ENCODE assay signal across 14 mouse cellular contexts in genomic region chr13:53274771-53275170, GRCm38 (mm10). TPM values are rescaled to one million over a fixed set of nuclear protein-coding genes. Genes with fewer than 3 reads are reported as not detected.
DNase-seq lines count a peak whose midpoint lies in the region; ATAC-seq and TF ChIP-seq lines count a peak whose summit lies in the region.
"Had no signal": no experiment of that assay in that cellular context is flagged by ENCODE, and none has a peak within 500 bp of the region (broad histone marks: within the 10 kb centered on the region; RNA-seq: fewer than 3 reads in every experiment).

No protein-coding gene starts in this region.

- TF ChIP-seq CTCF in lung, postnatal 0 days (IDR thresholded peaks at IDR 0.05): no peak

- DNase-seq in heart, postnatal 14 days: no peak
- DNase-seq in lung, postnatal 0 days (ENCODE audit: low spot score): peak; percentile 71
- no peak for DNase-seq in ovary, adult 18-20 months (ENCODE audit: low spot score)
- no peak for DNase-seq in kidney, adult 8-10 months
- DNase-seq: adrenal gland, postnatal 14 days; cerebellum, adult 11-12 months; kidney, postnatal 10 days; liver; liver, postnatal 0 days had no signal

- 0 out of 2 replicates have a peak overlapping the region, but pooled peaks have one; percentile 47 for H3K27ac ChIP-seq in heart, embryonic 12.5 days (ENCODE audit: poor library complexity, severe bottlenecking)
- H3K27ac ChIP-seq in embryonic facial prominence, embryonic 15.5 days (replicated peaks): peak overlapping the region; percentile 30; the same call in 1 of the 2 replicates
- H3K27ac ChIP-seq in heart, embryonic 16.5 days (ENCODE audit: low read length): peak overlapping the region; percentile 41
- peak overlapping the region; percentile 28 for H3K27ac ChIP-seq in lung, postnatal 0 days (ENCODE audit: low read length)
- H3K27ac ChIP-seq: embryonic facial prominence, embryonic 12.5 days had no signal

- 67% methylated on average over 1 of the region's 1 CpGs for WGBS in heart, embryonic 12.5 days
- 53% methylated on average over 1 of the region's 1 CpGs for WGBS in embryonic facial prominence, embryonic 15.5 days
- 68% methylated on average over 1 of the region's 1 CpGs for WGBS in heart, embryonic 16.5 days
- 59% methylated on average over 1 of the region's 1 CpGs for WGBS in lung, postnatal 0 days

- no peaks in the 10 kb centered on the region for H3K36me3 ChIP-seq in heart, embryonic 12.5 days
- H3K36me3 ChIP-seq in embryonic facial prominence, embryonic 15.5 days: no peaks in the 10 kb centered on the region
- H3K36me3 ChIP-seq in heart, embryonic 16.5 days (ENCODE audit: control insufficient read depth, insufficient read depth): no peaks in the 10 kb centered on the region
- H3K36me3 ChIP-seq in lung, postnatal 0 days (ENCODE audit: insufficient read depth, low read length): no peaks in the 10 kb centered on the region
- H3K36me3 ChIP-seq: embryonic facial prominence, embryonic 12.5 days had no signal

- no peak for ATAC-seq in heart, embryonic 12.5 days (ENCODE audit: insufficient number of reproducible peaks, low FRiP score)
- ATAC-seq in embryonic facial prominence, embryonic 15.5 days (ENCODE audit: insufficient number of reproducible peaks, low FRiP score, low TSS enrichment, low read depth): no peak
- no peak for ATAC-seq in heart, embryonic 16.5 days (replicated peaks; ENCODE audit: extremely low read depth, insufficient read depth, low FRiP score)
- ATAC-seq in lung, postnatal 0 days: peak; percentile 34
- ATAC-seq: hindbrain, embryonic 16.5 days; liver, postnatal 0 days had no signal

- no peak for TF ChIP-seq EP300 in lung, postnatal 0 days (IDR thresholded peaks at IDR 0.05)

- intact Hi-C loops in heart, postnatal 14 days (cut with DNase I): no loop called here

- H3K4me3 ChIP-seq in heart, embryonic 12.5 days: no peak overlapping the region
- no peak overlapping the region for H3K4me3 ChIP-seq in embryonic facial prominence, embryonic 15.5 days (replicated peaks)
- no peak overlapping the region for H3K4me3 ChIP-seq in heart, embryonic 16.5 days (ENCODE audit: low read length)
- H3K4me3 ChIP-seq in lung, postnatal 0 days (ENCODE audit: low read depth, low read length): no peak overlapping the region
- H3K4me3 ChIP-seq: embryonic facial prominence, embryonic 12.5 days had no signal

- H3K9me3 ChIP-seq in heart, embryonic 12.5 days (replicated peaks): no peaks in the 10 kb centered on the region
- H3K9me3 ChIP-seq in embryonic facial prominence, embryonic 15.5 days (replicated peaks): no peaks in the 10 kb centered on the region
- no peaks in the 10 kb centered on the region for H3K9me3 ChIP-seq in heart, embryonic 16.5 days (replicated peaks; ENCODE audit: control insufficient read depth, low read length)
- no peaks in the 10 kb centered on the region for H3K9me3 ChIP-seq in lung, postnatal 0 days (ENCODE audit: low read length)
- H3K9me3 ChIP-seq: embryonic facial prominence, embryonic 12.5 days had no signal

- peaks cover 87% of the 10 kb centered on the region for H3K4me1 ChIP-seq in heart, embryonic 12.5 days (replicated peaks)
- peaks cover 37% of the 10 kb centered on the region for H3K4me1 ChIP-seq in embryonic facial prominence, embryonic 15.5 days
- peaks cover 70% of the 10 kb centered on the region for H3K4me1 ChIP-seq in heart, embryonic 16.5 days (ENCODE audit: control insufficient read depth, insufficient read depth, low read length)
- H3K4me1 ChIP-seq in lung, postnatal 0 days (ENCODE audit: insufficient read depth, low read depth, low read length): peaks cover 4% of the 10 kb centered on the region; the same call in 1 of the 2 replicates

- H3K4me2 ChIP-seq in heart, embryonic 12.5 days: no peak overlapping the region
- no peak overlapping the region for H3K4me2 ChIP-seq in embryonic facial prominence, embryonic 15.5 days (replicated peaks)
- no peak overlapping the region for H3K4me2 ChIP-seq in heart, embryonic 16.5 days (ENCODE audit: low read depth, low read length)
- H3K4me2 ChIP-seq in lung, postnatal 0 days (replicated peaks; ENCODE audit: low read depth, low read length): no peak overlapping the region
- H3K4me2 ChIP-seq: embryonic facial prominence, embryonic 12.5 days had no signal

- no peaks in the 10 kb centered on the region for H3K27me3 ChIP-seq in heart, embryonic 12.5 days (replicated peaks)
- H3K27me3 ChIP-seq in embryonic facial prominence, embryonic 15.5 days: no peaks in the 10 kb centered on the region
- no peaks in the 10 kb centered on the region for H3K27me3 ChIP-seq in heart, embryonic 16.5 days (ENCODE audit: control insufficient read depth, insufficient read depth, low read length)
- H3K27me3 ChIP-seq in lung, postnatal 0 days (replicated peaks; ENCODE audit: insufficient read depth, low read length): no peaks in the 10 kb centered on the region
- H3K27me3 ChIP-seq: embryonic facial prominence, embryonic 12.5 days had no signal

- no peak overlapping the region for H3K9ac ChIP-seq in heart, embryonic 12.5 days
- H3K9ac ChIP-seq in embryonic facial prominence, embryonic 15.5 days: no peak overlapping the region
- no peak overlapping the region for H3K9ac ChIP-seq in heart, embryonic 16.5 days (ENCODE audit: low read length)
- no peak overlapping the region for H3K9ac ChIP-seq in lung, postnatal 0 days (replicated peaks; ENCODE audit: low read depth)
- H3K9ac ChIP-seq: embryonic facial prominence, embryonic 12.5 days; liver, postnatal 0 days had no signal

RNA-seq across cellular contexts. Expression of gene Ror2, which starts 11.2 kb away (rescaled TPM):
- polyA plus RNA-seq in heart, embryonic 12.5 days (2016; fragmentation: Nextera tagmentation; extraction: Ambion mirVana): 28.3 and 30.7 TPM in 2 replicates
- total RNA-seq in heart, postnatal 14 days (2021): 1 to 10 TPM; 3.3 to 3.5 TPM
- polyA plus RNA-seq in embryonic facial prominence, embryonic 15.5 days (2015; fragmentation: Nextera tagmentation; extraction: Ambion mirVana): 24.0 and 24.6 TPM in 2 replicates
- polyA plus RNA-seq in heart, embryonic 16.5 days (2015; fragmentation: Nextera tagmentation; extraction: Ambion mirVana): 13.5 and 15.8 TPM in 2 replicates
- 5.3 and 5.5 TPM in 2 replicates for polyA plus RNA-seq in lung, postnatal 0 days (2015; fragmentation: Nextera tagmentation; extraction: Ambion mirVana)
